Mouse (Mus musculus) retina, embryonic 14.5 days (tissue): ENCODE measurements around the gene Dmrta2.

Experiments
- DNase-seq: peaks from one replicate; pipeline ENCODE4 v3.0.0-alpha.2; 2015; ENCODE audit warnings: low spot score

The Dmrta2 gene

GRCm38 (mm10) chr4:110021956-110022625 is 44.2 kb downstream of the Dmrta2 start:
- peak; percentile 87 for DNase-seq

DNA sequence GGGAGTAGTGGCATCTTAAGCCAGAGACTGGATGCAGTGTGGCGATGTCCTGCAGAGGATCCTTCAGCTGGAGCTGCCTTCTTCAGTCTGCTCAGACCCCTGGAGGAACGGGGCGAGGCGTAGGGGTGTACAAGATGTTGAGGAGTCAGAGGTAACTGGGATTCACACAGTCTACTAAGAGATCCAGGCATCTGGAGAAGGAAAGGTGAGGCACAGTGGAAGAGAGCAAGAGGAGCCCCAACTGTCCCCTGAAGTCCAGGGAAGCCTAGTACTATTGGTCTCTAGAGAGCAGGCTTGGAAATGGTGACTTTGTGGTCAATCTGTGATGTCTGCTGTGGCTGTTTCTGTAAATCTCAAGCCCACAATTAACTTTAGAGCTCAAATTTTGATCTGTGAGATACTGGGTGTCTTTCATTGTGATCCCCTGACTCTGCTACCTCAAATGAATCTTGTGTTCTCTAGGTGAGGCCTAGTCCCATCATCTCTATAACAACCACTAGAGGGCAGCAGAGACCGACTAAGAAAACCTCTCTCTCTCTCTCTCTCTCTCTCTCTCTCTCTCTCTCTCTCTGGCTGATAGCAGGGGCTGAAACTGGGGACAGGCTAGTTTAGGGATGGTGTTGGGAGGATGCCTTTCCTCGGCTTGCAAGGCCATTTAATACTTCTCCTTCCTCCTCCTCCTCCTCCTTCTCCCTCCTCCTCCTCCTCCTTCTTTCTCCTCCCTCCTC is 50.8 kb downstream of the Dmrta2 start:
- DNase-seq, result peak; percentile 86

- DNase-seq, result no peak
Observed at GRCm38 (mm10) chr4:110029446-110029845, 51.6 kb downstream of the Dmrta2 start.
